Mouse (Mus musculus): ENCODE measurements around the gene Prss43.
"Not testable (repeated sequence)": the region's sequence is repeated elsewhere in the genome, so short reads cannot be mapped to it uniquely, and the experiment has no call there.

Prss43 gene

GRCm38 (mm10) chr9:110826390-110826789, at the start of gene Prss43:
TSS of gene Prss43 (plus strand) at chr9:110826690.
- DNase-seq (ENCODE audit: low spot score) = no peak

- DNase-seq (ENCODE audit: low spot score) = no peak
Measured at GRCm38 (mm10) chr9:110778100-110778499, 48.4 kb upstream of the Prss43 start.

GRCm38 (mm10) chr9:110778559-110778958, 47.9 kb upstream of the Prss43 start:
- DNase-seq (ENCODE audit: low spot score) = no peak

GRCm38 (mm10) chr9:110779242-110779913, 47.1 kb upstream of the Prss43 start:
- DNase-seq (ENCODE audit: low spot score) = no peak

GRCm38 (mm10) chr9:110781256-110781721, 45.2 kb upstream of the Prss43 start:
- peak; percentile 71 for DNase-seq (ENCODE audit: low spot score)

GRCm38 (mm10) chr9:110781731-110782130, 44.8 kb upstream of the Prss43 start:
- DNase-seq (ENCODE audit: low spot score) = no peak

- no peak for DNase-seq (ENCODE audit: low spot score)
Measured at GRCm38 (mm10) chr9:110783611-110784010, 42.9 kb upstream of the Prss43 start.

GRCm38 (mm10) chr9:110788169-110788568, 38.3 kb upstream of the Prss43 start:
- no peak for DNase-seq (ENCODE audit: low spot score)

- DNase-seq (ENCODE audit: low spot score) = no peak
Measured at GRCm38 (mm10) chr9:110790462-110790861, 36.0 kb upstream of the Prss43 start.

GRCm38 (mm10) chr9:110797013-110797412, 29.5 kb upstream of the Prss43 start:
- no peak for DNase-seq (ENCODE audit: low spot score)

- DNase-seq (ENCODE audit: low spot score) = no peak
Measured at GRCm38 (mm10) chr9:110797866-110798265, 28.6 kb upstream of the Prss43 start, which contains the start of gene Prss42. TSS of gene Prss42 (plus strand) at chr9:110798166.

- no peak for DNase-seq (ENCODE audit: low spot score)
Measured at GRCm38 (mm10) chr9:110800834-110801479, 25.5 kb upstream of the Prss43 start.

GRCm38 (mm10) chr9:110803294-110803693, 23.2 kb upstream of the Prss43 start:
- DNase-seq (ENCODE audit: low spot score) = no peak

- DNase-seq (ENCODE audit: low spot score) = no peak
Measured at GRCm38 (mm10) chr9:110810051-110810450, 16.4 kb upstream of the Prss43 start.

GRCm38 (mm10) chr9:110813789-110814188, 12.7 kb upstream of the Prss43 start, which contains the start of gene Prss44:
TSS of gene Prss44 (plus strand) at chr9:110813994.
- DNase-seq (ENCODE audit: low spot score) = no peak

GRCm38 (mm10) chr9:110820546-110820945, 5.9 kb upstream of the Prss43 start:
- not testable (repeated sequence) for DNase-seq (ENCODE audit: low spot score)

GRCm38 (mm10) chr9:110821436-110821835, 5.1 kb upstream of the Prss43 start:
- no peak for DNase-seq (ENCODE audit: low spot score)

GRCm38 (mm10) chr9:110825426-110825825, 1.1 kb upstream of the Prss43 start:
- DNase-seq (ENCODE audit: low spot score) = no peak

GRCm38 (mm10) chr9:110825832-110826231, 658 bp upstream of the Prss43 start:
- DNase-seq (ENCODE audit: low spot score) = no peak

GRCm38 (mm10) chr9:110833021-110833420, 6.5 kb downstream of the Prss43 start:
- DNase-seq (ENCODE audit: low spot score) = peak; percentile 10

- no peak for DNase-seq (ENCODE audit: low spot score)
Measured at GRCm38 (mm10) chr9:110834411-110834810, 7.9 kb downstream of the Prss43 start, which contains the start of gene Prss45. TSS of gene Prss45 (plus strand) at chr9:110834588.

GRCm38 (mm10) chr9:110834961-110835360, 8.5 kb downstream of the Prss43 start:
- no peak for DNase-seq (ENCODE audit: low spot score)

- DNase-seq (ENCODE audit: low spot score) = no peak
Measured at GRCm38 (mm10) chr9:110836112-110836511, 9.6 kb downstream of the Prss43 start.
